Mouse (Mus musculus) embryonic facial prominence, embryonic 10.5 days (tissue): ENCODE measurements around the gene Atp6v0a1. TPM values are rescaled to one million over a fixed set of nuclear protein-coding genes. Genes with fewer than 3 reads are reported as not detected.

Experiments used
- DNase-seq: peaks from one replicate; pipeline ENCODE4 v3.0.0-alpha.2; 2017; ENCODE audit warnings: low spot score
- H3K27ac ChIP-seq: fragments of 300-500 bp; sonication (generic); replicated peaks from 2 replicates; pipeline ENCODE4 v1.5.1; 2016; ENCODE audit warnings: mild to moderate bottlenecking
- H3K27me3 ChIP-seq: fragments of 300-500 bp; sonication (generic); replicated peaks from 2 replicates; pipeline ENCODE4 v1.6.1; 2016; ENCODE audit warnings: low read depth, mild to moderate bottlenecking; ENCODE audit not compliant: poor library complexity, severe bottlenecking
- H3K36me3 ChIP-seq: fragments of 300-500 bp; sonication (generic); replicated peaks from 2 replicates; pipeline ENCODE4 v1.6.1; 2016; ENCODE audit warnings: mild to moderate bottlenecking, moderate library complexity
- H3K4me1 ChIP-seq: fragments of 300-500 bp; sonication (generic); 2 replicates; pipeline ENCODE4 v1.6.1; 2016
- H3K4me3 ChIP-seq: fragments of 300-500 bp; sonication (generic); 2 replicates; pipeline ENCODE4 v1.5.1; 2016; ENCODE audit warnings: mild to moderate bottlenecking, moderate library complexity
- H3K9me3 ChIP-seq: fragments of 300-500 bp; sonication (generic); 2 replicates; pipeline ENCODE4 v1.6.1; 2016; ENCODE audit warnings: mild to moderate bottlenecking
- WGBS: fragments of 180-500 bp; shearing (Covaris S2); methylation state at CpG from one replicate; pipeline ENCODE4 v1.1.7; 2016; 5-methylcytosine and 5-hydroxymethylcytosine counted together
- microRNA-seq: library from miRNA; unstranded; fragments of <30 nt; microRNA quantifications from one replicate; pipeline ENCODE4, GENCODE M21; 2017
- polyA plus RNA-seq: library from polyadenylated mRNA; unstranded; fragments of >200 nt; fragmentation: Nextera tagmentation; extraction: Ambion mirVana; gene quantifications from 2 replicates; pipeline ENCODE4 v1.2.1, GENCODE M21; 2016

Gene Atp6v0a1
- polyA plus RNA-seq, 1 experiment from 2014 or later, result 30.1 TPM

DNA sequence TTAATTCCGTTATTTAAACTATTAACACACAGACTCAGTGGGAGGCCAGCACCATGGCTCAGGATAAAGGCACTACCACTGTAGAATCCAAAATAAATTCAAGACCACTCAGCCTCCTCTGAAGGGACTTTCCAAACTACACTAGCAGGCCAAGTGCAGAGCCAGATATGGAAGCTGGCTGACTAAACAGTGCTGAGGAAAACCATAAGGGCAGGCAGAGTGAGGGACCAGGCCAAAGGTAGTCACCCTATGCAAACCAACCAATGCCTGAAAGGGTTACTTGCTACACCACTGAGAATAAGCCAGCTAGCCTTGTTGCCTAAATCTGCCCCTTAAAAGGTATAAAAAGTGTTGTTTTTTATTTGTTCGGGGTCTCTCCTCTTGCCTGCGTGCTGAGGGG lies 102.9 kb downstream of the Atp6v0a1 start:
- Histone ChIP-seq H3K27me3 (no peaks in the 10 kb centered on the region), H3K36me3 (peaks cover 39% of the 10 kb centered on the region), H3K4me3 (no peak overlapping the region), H3K9me3 (no peaks in the 10 kb centered on the region), H3K4me1 (peaks cover 8% of the 10 kb centered on the region), H3K27ac (no peak overlapping the region)
- 93% methylated on average over 3 of the region's 3 CpGs for WGBS
- no peak for DNase-seq

Small RNA genes lying within 50 kb of the gene (microRNA-seq; reads per million reads assigned to microRNA genes)
- gene Mir6928, result 1.2 reads per million

Other genes starting within 250 kb of the Atp6v0a1 start
- 0.64 and 0.71 TPM in 2 replicates for gene Kcnh4, start 249.5 kb upstream of the Atp6v0a1 start, polyA plus RNA-seq
- gene Hcrt, start 246.5 kb upstream of the Atp6v0a1 start, polyA plus RNA-seq, result not detected in 2 replicates
- 3.3 and 3.7 TPM in 2 replicates for gene Ghdc, start 238.5 kb upstream of the Atp6v0a1 start, polyA plus RNA-seq
- gene Stat5b, start 158.7 kb upstream of the Atp6v0a1 start, polyA plus RNA-seq, result 14.4 and 14.9 TPM in 2 replicates
- gene Stat5a, start 150.1 kb upstream of the Atp6v0a1 start, polyA plus RNA-seq, result 1.7 and 1.9 TPM in 2 replicates
- 22.5 and 22.8 TPM in 2 replicates for gene Stat3, start 69.9 kb upstream of the Atp6v0a1 start, polyA plus RNA-seq
- 20.6 and 23.5 TPM in 2 replicates for gene Cavin1, start 38.6 kb upstream of the Atp6v0a1 start, polyA plus RNA-seq
- gene Naglu, start 60.6 kb downstream of the Atp6v0a1 start, polyA plus RNA-seq, result 7.4 and 8.9 TPM in 2 replicates
- 0.21 TPM in 1 of 2 replicates, not detected in the other for gene Hsd17b1, start 69.0 kb downstream of the Atp6v0a1 start, polyA plus RNA-seq
- gene Coasy, start 73.1 kb downstream of the Atp6v0a1 start, polyA plus RNA-seq, result 48.7 and 51.1 TPM in 2 replicates
- 40.6 and 41.0 TPM in 2 replicates for gene Mlx, start 77.8 kb downstream of the Atp6v0a1 start, polyA plus RNA-seq
- gene Psmc3ip, start 86.0 kb downstream of the Atp6v0a1 start, polyA plus RNA-seq, result 69.5 and 72.3 TPM in 2 replicates
- gene Retreg3, start 110.4 kb downstream of the Atp6v0a1 start, polyA plus RNA-seq, result 19.7 and 20.2 TPM in 2 replicates
- 135 and 142 TPM in 2 replicates for gene Tubg1, start 110.5 kb downstream of the Atp6v0a1 start, polyA plus RNA-seq
- 4.9 and 5.7 TPM in 2 replicates for gene Tubg2, start 146.5 kb downstream of the Atp6v0a1 start, polyA plus RNA-seq
- gene Cntnap1, start 161.1 kb downstream of the Atp6v0a1 start, polyA plus RNA-seq, result 0.23 and 0.31 TPM in 2 replicates
- gene Plekhh3, start 161.9 kb downstream of the Atp6v0a1 start, polyA plus RNA-seq, result 3.7 and 4.0 TPM in 2 replicates
- 0.16 TPM in 1 of 2 replicates, not detected in the other for gene Ccr10, start 166.0 kb downstream of the Atp6v0a1 start, polyA plus RNA-seq
- 13.3 and 14.5 TPM in 2 replicates for gene Ezh1, start 217.0 kb downstream of the Atp6v0a1 start, polyA plus RNA-seq
- 66.4 and 68.4 TPM in 2 replicates for gene Ramp2, start 236.6 kb downstream of the Atp6v0a1 start, polyA plus RNA-seq
- gene Vps25, start 244.3 kb downstream of the Atp6v0a1 start, polyA plus RNA-seq, result 124 TPM in 2 replicates